Mouse (Mus musculus): Measurements from ENCODE around the gene Wdr20rt.
"Not testable (repeated sequence)": the region's sequence is repeated elsewhere in the genome, so short reads cannot be mapped to it uniquely, and the experiment has no call there.

Gene Wdr20rt

GRCm38 (mm10) chr12:65225467-65225945, at the start of gene Wdr20rt:
TSS of gene Wdr20rt (plus strand) at chr12:65225517.
- no peak for DNase-seq (ENCODE audit: low spot score in 2 of 2)

GRCm38 (mm10) chr12:65187365-65187764, 38.0 kb upstream of the Wdr20rt start:
- no peak for DNase-seq (ENCODE audit: low spot score in 2 of 2)

GRCm38 (mm10) chr12:65189213-65189612, 36.1 kb upstream of the Wdr20rt start:
- no peak for DNase-seq (ENCODE audit: low spot score in 2 of 2)

GRCm38 (mm10) chr12:65194003-65194530, 31.2 kb upstream of the Wdr20rt start:
- DNase-seq (ENCODE audit: low spot score in 2 of 2), result no peak

- DNase-seq (ENCODE audit: low spot score in 2 of 2), result no peak
These were observed 23.5 kb upstream of the Wdr20rt start for GRCm38 (mm10) chr12:65201812-65202211.

- DNase-seq (ENCODE audit: low spot score in 2 of 2), result no peak
These were observed 18.9 kb upstream of the Wdr20rt start for GRCm38 (mm10) chr12:65206431-65206830.

GRCm38 (mm10) chr12:65216404-65216840, 8.9 kb upstream of the Wdr20rt start:
- no peak for DNase-seq (ENCODE audit: low spot score in 2 of 2)

GRCm38 (mm10) chr12:65228628-65229027, 3.3 kb downstream of the Wdr20rt start:
- DNase-seq (ENCODE audit: low spot score in 2 of 2), result no peak

GRCm38 (mm10) chr12:65229041-65229440, 3.7 kb downstream of the Wdr20rt start:
- DNase-seq (ENCODE audit: low spot score in 2 of 2), result no peak

- DNase-seq (ENCODE audit: low spot score in 2 of 2), result not testable (repeated sequence)
These were observed 7.5 kb downstream of the Wdr20rt start for GRCm38 (mm10) chr12:65232801-65233200.

- no peak for DNase-seq (ENCODE audit: low spot score in 2 of 2)
These were observed 24.9 kb downstream of the Wdr20rt start for GRCm38 (mm10) chr12:65250116-65250738.

GRCm38 (mm10) chr12:65256887-65257286, 31.6 kb downstream of the Wdr20rt start:
- no peak for DNase-seq (ENCODE audit: low spot score in 2 of 2)

GRCm38 (mm10) chr12:65258212-65259138, 33.2 kb downstream of the Wdr20rt start:
- no peak for DNase-seq (ENCODE audit: low spot score in 2 of 2)

GRCm38 (mm10) chr12:65259139-65260111, 34.1 kb downstream of the Wdr20rt start:
- DNase-seq (ENCODE audit: low spot score in 2 of 2), result peak; percentile 6 to 9

- DNase-seq (ENCODE audit: low spot score in 2 of 2), result no peak
These were observed 43.1 kb downstream of the Wdr20rt start for GRCm38 (mm10) chr12:65268311-65268984.

- no peak for DNase-seq (ENCODE audit: low spot score in 2 of 2)
These were observed 44.1 kb downstream of the Wdr20rt start for GRCm38 (mm10) chr12:65269406-65269805.

- DNase-seq (ENCODE audit: low spot score in 2 of 2), result no peak
These were observed 48.5 kb downstream of the Wdr20rt start for GRCm38 (mm10) chr12:65273807-65274206.
